Mouse (Mus musculus): ENCODE results near the gene Slc23a4.

DNA sequence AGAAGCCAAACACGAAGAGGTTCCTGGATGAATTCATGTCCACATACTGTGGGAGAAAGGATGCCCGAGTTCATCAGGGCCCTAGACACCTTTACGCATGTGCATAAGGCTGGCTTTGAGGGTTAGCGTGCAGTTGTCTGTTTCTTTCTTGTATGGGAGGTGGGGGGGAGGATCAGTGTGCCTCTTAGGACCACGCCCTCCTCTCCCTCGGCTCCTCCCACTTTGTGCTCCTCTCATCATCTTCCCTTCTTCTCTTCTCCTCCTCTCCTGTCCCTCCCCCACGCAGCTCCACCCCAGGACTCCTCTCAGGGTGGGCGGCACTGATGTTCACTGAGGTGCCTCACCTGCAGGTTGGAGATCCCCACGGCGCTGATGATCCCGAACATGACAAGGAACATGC, 39.7 kb downstream of the Slc23a4 start:
- TF ChIP-seq CTCF (conservative IDR thresholded peaks at IDR 0.05; ENCODE audit: low read length) = no peak
- TF ChIP-seq POU5F1 (IDR thresholded peaks at IDR 0.05; ENCODE audit: borderline replicate concordance, low read length) = no peak
- TF ChIP-seq NANOG (IDR thresholded peaks at IDR 0.05; ENCODE audit: borderline replicate concordance, low read length) = no peak
